Mouse (Mus musculus): Measurements from ENCODE around the gene Man1a. TPM values are rescaled to one million over a fixed set of nuclear protein-coding genes. Genes with fewer than 3 reads are reported as not detected.

Man1a gene
- polyA plus RNA-seq, 1 experiment from 2014 or later = 10.6 TPM

DNA sequence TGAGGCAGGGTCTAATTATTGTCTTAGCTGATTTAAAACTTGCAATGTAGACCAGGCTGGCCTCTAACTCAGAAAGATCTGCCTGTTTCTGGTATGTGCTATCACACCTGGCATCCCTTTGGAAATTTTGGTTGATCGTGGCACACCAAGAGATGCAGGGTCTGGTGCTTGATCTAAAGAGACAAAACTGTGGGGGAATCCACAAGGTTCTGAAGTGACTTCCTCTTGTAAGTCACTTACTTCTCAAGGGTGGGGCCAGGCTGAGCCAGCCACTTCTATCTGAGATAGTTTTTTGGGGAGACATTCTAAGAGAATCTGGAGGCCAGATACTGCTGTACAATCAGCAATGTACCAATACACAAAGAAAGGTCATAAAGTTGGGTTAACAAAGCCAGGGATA is 40.8 kb downstream of the Man1a start:
- H3K4me3 ChIP-seq (ENCODE audit: low read depth, low read length) = no peak overlapping the region
- H3K4me2 ChIP-seq (ENCODE audit: low read depth, low read length) = no peak overlapping the region
- no peaks in the 10 kb centered on the region for H3K9me3 ChIP-seq (ENCODE audit: control insufficient read depth, low read length)
- no peak overlapping the region for H3K9ac ChIP-seq (replicated peaks; ENCODE audit: low read depth, low read length)
- no peaks in the 10 kb centered on the region for H3K36me3 ChIP-seq (ENCODE audit: control insufficient read depth, insufficient read depth, low read length)
- H3K27me3 ChIP-seq (ENCODE audit: control insufficient read depth, insufficient read depth, low read length) = no peaks in the 10 kb centered on the region
- no peak overlapping the region for H3K27ac ChIP-seq (ENCODE audit: low read depth, low read length)
- WGBS = 100% methylated on average over 1 of the region's 1 CpGs
- no peak for ATAC-seq (ENCODE audit: low read depth)
- no peaks in the 10 kb centered on the region for H3K4me1 ChIP-seq (ENCODE audit: control insufficient read depth, insufficient read depth, low read length)

DNA sequence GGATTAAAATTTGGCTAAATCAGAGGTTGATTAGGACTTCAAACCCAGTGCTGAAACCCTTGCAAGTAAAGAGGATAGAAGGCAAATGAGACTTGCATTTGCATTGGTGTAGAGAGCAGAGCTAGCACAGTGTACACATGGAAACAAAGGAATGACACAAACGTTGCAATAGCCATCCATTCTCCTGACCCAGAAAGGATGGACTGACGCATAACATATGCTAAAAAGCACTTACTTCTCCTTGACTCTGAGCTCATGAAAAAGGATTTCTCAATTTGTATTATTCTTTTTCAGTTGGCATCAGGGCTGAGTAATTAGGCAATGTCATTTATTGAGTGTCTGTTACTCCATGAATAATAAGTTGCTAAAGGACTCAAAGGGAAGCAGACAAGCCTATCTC is 41.6 kb downstream of the Man1a start:
- ATAC-seq (ENCODE audit: low read depth) = no peak
- 71% methylated on average over 2 of the region's 2 CpGs for WGBS
- no peak overlapping the region for H3K27ac ChIP-seq (ENCODE audit: low read depth, low read length)
- H3K4me2 ChIP-seq (ENCODE audit: low read depth, low read length) = no peak overlapping the region
- H3K27me3 ChIP-seq (ENCODE audit: control insufficient read depth, insufficient read depth, low read length) = no peaks in the 10 kb centered on the region
- no peaks in the 10 kb centered on the region for H3K36me3 ChIP-seq (ENCODE audit: control insufficient read depth, insufficient read depth, low read length)
- H3K9me3 ChIP-seq (ENCODE audit: control insufficient read depth, low read length) = no peaks in the 10 kb centered on the region
- no peak overlapping the region for H3K4me3 ChIP-seq (ENCODE audit: low read depth, low read length)
- H3K9ac ChIP-seq (replicated peaks; ENCODE audit: low read depth, low read length) = no peak overlapping the region
- H3K4me1 ChIP-seq (ENCODE audit: control insufficient read depth, insufficient read depth, low read length) = no peaks in the 10 kb centered on the region

DNA sequence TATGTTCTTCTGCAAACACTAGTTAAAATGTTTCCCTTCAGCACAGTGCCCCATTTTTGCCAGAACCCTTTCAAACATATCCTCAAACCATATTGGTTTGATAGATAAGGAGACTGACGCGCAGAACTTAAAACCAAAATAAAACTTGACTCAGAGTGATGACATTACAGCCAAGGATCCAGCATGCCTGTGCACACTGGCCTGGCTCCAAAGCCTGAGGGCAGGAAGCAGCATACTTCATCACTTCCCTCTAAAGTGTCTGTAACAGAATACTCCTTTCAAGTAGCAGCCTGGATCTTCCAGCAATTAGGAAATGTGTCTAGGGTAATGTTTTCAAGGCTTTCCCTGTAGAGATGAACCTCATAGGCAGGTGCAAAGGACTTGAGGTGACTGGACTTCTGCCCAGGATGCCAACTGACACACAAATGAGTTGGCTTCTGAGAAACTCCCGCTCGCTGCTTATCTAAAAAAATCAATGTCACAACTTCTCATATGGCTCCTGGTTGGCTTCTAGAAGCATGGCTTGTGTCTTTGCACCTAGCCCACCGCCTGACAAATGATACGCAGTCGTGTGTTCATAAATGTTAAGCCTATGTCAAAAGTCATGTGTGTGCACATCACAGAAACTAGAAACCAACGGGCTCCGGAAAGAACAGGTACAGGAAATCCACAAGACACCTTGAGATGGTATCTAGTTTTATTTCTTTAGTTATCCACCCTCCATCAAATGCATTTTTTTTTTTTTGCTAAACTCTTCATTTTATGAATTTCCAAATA is 43.9 kb downstream of the Man1a start:
- WGBS = 94% methylated on average over 9 of the region's 9 CpGs
- H3K27me3 ChIP-seq (ENCODE audit: control insufficient read depth, insufficient read depth, low read length) = no peaks in the 10 kb centered on the region
- ATAC-seq (ENCODE audit: low read depth) = no peak
- H3K4me3 ChIP-seq (ENCODE audit: low read depth, low read length) = no peak overlapping the region
- H3K9ac ChIP-seq (replicated peaks; ENCODE audit: low read depth, low read length) = no peak overlapping the region
- H3K4me2 ChIP-seq (ENCODE audit: low read depth, low read length) = no peak overlapping the region
- H3K27ac ChIP-seq (ENCODE audit: low read depth, low read length) = no peak overlapping the region
- no peaks in the 10 kb centered on the region for H3K36me3 ChIP-seq (ENCODE audit: control insufficient read depth, insufficient read depth, low read length)
- H3K4me1 ChIP-seq (ENCODE audit: control insufficient read depth, insufficient read depth, low read length) = no peaks in the 10 kb centered on the region
- H3K9me3 ChIP-seq (ENCODE audit: control insufficient read depth, low read length) = no peaks in the 10 kb centered on the region

DNA sequence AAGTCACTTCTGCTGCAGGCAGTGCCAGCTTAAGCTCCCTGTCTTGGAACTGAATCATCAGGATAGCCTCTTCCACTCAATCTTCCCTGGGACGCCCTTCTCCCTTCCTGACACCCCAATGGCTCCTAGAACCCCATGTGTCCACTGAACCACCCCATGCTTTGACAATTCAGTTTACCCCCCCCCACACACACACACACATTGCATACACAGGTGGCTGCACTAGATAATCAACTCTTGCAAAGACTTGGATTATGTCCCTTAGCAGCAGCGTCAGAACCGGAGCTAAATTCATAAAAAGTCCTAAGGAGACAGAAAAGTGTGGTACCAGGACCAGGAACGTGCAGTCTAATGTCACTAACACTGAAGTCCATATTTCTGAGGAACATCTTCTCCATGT is 47.5 kb downstream of the Man1a start:
- WGBS = 94% methylated on average over 4 of the region's 4 CpGs
- Histone ChIP-seq H3K4me2 (ENCODE audit: low read depth, low read length) (no peak overlapping the region), H3K27ac (ENCODE audit: low read depth, low read length) (no peak overlapping the region), H3K4me1 (ENCODE audit: control insufficient read depth, insufficient read depth, low read length) (no peaks in the 10 kb centered on the region), H3K9ac (replicated peaks; ENCODE audit: low read depth, low read length) (no peak overlapping the region), H3K4me3 (ENCODE audit: low read depth, low read length) (no peak overlapping the region), H3K27me3 (ENCODE audit: control insufficient read depth, insufficient read depth, low read length) (no peaks in the 10 kb centered on the region), H3K36me3 (ENCODE audit: control insufficient read depth, insufficient read depth, low read length) (no peaks in the 10 kb centered on the region), H3K9me3 (ENCODE audit: control insufficient read depth, low read length) (no peaks in the 10 kb centered on the region)
- ATAC-seq (ENCODE audit: low read depth) = no peak

DNA sequence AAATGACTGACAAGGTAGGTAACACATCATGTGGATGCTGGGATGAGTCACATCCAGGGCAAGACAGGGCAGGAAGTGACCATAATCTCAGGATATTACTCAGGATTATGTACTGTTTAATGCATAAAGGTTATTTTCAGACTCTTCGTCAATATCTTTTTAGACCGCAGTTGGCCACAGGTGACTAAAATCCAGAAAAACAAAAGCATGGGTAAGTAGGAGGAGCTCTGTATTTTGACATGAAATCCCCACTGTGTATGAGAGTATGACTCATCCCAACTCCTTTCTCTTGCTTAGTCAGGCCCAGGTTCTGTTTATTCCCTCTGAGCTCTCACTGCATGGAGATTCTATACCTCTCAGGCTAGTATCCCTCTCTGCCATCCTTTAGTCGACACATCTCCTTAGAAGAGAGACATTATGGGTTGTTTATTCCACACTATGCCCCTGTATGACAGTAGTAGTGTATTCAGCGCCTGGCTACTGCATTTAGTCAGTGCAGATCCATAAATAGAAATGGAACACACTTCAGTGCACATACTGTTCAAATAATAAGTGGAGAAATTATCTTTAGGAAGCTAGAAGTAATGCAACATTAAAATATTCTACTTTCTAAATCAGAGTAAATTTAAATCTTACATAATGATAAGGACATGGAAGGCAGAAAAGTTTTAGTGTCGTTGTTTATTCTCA is 49.5 kb downstream of the Man1a start:
- ATAC-seq (ENCODE audit: low read depth) = no peak

DNA sequence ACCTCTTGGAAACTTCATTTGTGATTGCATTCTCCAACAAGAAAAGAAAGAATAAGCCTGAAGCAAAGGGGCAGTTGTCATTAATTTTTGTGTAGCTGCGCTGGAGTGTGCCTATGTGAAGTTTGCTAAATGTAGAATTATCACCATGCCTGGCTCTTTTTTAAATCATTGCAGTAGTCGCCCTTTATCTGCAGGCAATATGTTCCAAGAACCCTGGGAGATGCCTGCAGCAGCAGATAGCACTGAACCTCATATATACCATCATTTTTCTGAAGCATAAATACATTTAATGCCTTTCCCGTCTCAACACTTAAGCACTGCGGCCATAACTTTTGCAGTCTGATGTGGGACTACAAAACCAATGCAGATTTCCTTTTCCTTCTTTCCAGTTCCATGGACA is 50.3 kb downstream of the Man1a start:
- ATAC-seq (ENCODE audit: low read depth) = no peak
- WGBS = 90% methylated on average over 4 of the region's 4 CpGs
- H3K9ac ChIP-seq (replicated peaks; ENCODE audit: low read depth, low read length) = no peak overlapping the region

More for the DNA sequence above, 49.5 kb downstream of the Man1a start:
- Histone ChIP-seq H3K4me2 (ENCODE audit: low read depth, low read length) (no peak overlapping the region), H3K27me3 (ENCODE audit: control insufficient read depth, insufficient read depth, low read length) (no peaks in the 10 kb centered on the region), H3K9ac (replicated peaks; ENCODE audit: low read depth, low read length) (no peak overlapping the region), H3K36me3 (ENCODE audit: control insufficient read depth, insufficient read depth, low read length) (no peaks in the 10 kb centered on the region), H3K4me3 (ENCODE audit: low read depth, low read length) (no peak overlapping the region), H3K9me3 (ENCODE audit: control insufficient read depth, low read length) (no peaks in the 10 kb centered on the region), H3K27ac (ENCODE audit: low read depth, low read length) (no peak overlapping the region), H3K4me1 (ENCODE audit: control insufficient read depth, insufficient read depth, low read length) (no peaks in the 10 kb centered on the region)
- 89% methylated on average over 5 of the region's 5 CpGs for WGBS

DNA sequence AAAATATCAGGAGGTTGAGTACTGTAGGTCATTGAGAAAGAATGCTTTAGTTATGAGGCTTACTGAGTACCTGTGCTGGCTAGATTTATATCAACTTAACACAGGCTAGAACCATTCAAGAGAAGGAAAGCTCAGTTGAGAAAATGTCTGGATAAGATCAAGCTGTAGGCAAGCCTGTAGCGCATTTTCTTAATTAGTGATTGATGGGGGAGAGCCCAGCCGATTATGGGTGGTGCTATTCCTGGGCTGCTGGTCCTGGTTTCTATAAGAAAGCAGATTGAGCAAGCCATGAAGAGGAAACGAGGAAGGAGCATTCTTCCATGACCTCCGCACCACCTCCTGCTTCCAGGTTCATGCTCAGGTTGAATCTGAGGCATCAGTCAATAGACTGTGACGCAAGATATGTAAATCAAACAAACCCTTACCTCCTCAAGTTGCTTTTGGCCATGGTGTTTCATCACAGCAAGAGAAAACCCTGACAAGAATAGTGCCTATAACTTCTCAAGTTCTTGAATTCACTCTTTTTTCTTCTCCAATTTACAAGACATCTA is 58.4 kb downstream of the Man1a start:
- no peaks in the 10 kb centered on the region for H3K4me1 ChIP-seq (ENCODE audit: control insufficient read depth, insufficient read depth, low read length)
- no peaks in the 10 kb centered on the region for H3K27me3 ChIP-seq (ENCODE audit: control insufficient read depth, insufficient read depth, low read length)
- no peaks in the 10 kb centered on the region for H3K9me3 ChIP-seq (ENCODE audit: control insufficient read depth, low read length)
- H3K4me3 ChIP-seq (ENCODE audit: low read depth, low read length) = no peak overlapping the region
- WGBS = 83% methylated on average over 5 of the region's 5 CpGs
- no peak for ATAC-seq (ENCODE audit: low read depth)
- H3K4me2 ChIP-seq (ENCODE audit: low read depth, low read length) = no peak overlapping the region
- H3K27ac ChIP-seq (ENCODE audit: low read depth, low read length) = no peak overlapping the region
- H3K9ac ChIP-seq (replicated peaks; ENCODE audit: low read depth, low read length) = no peak overlapping the region
- H3K36me3 ChIP-seq (ENCODE audit: control insufficient read depth, insufficient read depth, low read length) = no peaks in the 10 kb centered on the region

More for the DNA sequence above, 50.3 kb downstream of the Man1a start:
- no peak overlapping the region for H3K4me2 ChIP-seq (ENCODE audit: low read depth, low read length)
- H3K36me3 ChIP-seq (ENCODE audit: control insufficient read depth, insufficient read depth, low read length) = no peaks in the 10 kb centered on the region
- no peaks in the 10 kb centered on the region for H3K9me3 ChIP-seq (ENCODE audit: control insufficient read depth, low read length)
- no peaks in the 10 kb centered on the region for H3K27me3 ChIP-seq (ENCODE audit: control insufficient read depth, insufficient read depth, low read length)
- H3K4me3 ChIP-seq (ENCODE audit: low read depth, low read length) = no peak overlapping the region
- no peak overlapping the region for H3K27ac ChIP-seq (ENCODE audit: low read depth, low read length)
- H3K4me1 ChIP-seq (ENCODE audit: control insufficient read depth, insufficient read depth, low read length) = no peaks in the 10 kb centered on the region

DNA sequence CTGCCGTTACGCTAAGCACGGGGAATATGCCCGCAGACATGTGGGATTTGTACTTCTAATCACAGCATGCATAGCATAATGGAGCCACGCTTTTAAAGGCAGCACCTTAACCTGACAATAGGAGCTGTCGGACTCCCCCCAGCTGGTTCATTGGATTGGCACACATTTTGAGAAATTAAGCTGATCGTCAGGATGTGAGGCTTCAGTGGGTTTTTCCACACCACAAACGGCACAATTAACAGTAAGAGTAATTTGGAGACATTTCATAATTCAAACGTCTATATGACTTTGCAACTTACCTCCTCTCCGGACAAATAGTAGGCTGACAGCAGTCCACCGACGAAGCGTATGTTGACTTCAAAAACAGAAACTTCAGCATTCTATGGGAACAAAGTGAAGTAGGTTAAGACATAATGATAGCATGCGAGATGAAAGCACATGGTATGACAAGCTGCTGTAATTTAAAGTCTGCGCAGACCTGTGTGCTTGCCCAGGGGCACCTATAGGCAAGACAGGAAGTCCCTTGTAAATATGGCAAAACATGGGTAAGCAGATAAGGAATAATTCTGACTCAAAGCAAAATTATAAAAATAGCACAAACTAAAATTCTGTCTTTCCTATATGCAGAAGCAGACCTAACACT is 62.2 kb downstream of the Man1a start:
- H3K4me3 ChIP-seq (ENCODE audit: low read depth, low read length) = no peak overlapping the region
- H3K4me2 ChIP-seq (ENCODE audit: low read depth, low read length) = no peak overlapping the region
- no peaks in the 10 kb centered on the region for H3K27me3 ChIP-seq (ENCODE audit: control insufficient read depth, insufficient read depth, low read length)
- H3K9me3 ChIP-seq (ENCODE audit: control insufficient read depth, low read length) = no peaks in the 10 kb centered on the region
- H3K36me3 ChIP-seq (ENCODE audit: control insufficient read depth, insufficient read depth, low read length) = no peaks in the 10 kb centered on the region
- no peaks in the 10 kb centered on the region for H3K4me1 ChIP-seq (ENCODE audit: control insufficient read depth, insufficient read depth, low read length)
- H3K27ac ChIP-seq (ENCODE audit: low read depth, low read length) = no peak overlapping the region
- no peak for ATAC-seq (ENCODE audit: low read depth)
- WGBS = 80% methylated on average over 15 of the region's 15 CpGs
- no peak overlapping the region for H3K9ac ChIP-seq (replicated peaks; ENCODE audit: low read depth, low read length)
